Mouse (Mus musculus) embryonic facial prominence, embryonic 13.5 days (tissue): ENCODE measurements around the gene Acer3. TPM values are rescaled to one million over a fixed set of nuclear protein-coding genes. Genes with fewer than 3 reads are reported as not detected.

ENCODE experiments used
- ATAC-seq: fragments of 200-750 bp; cut with Nextera tagmentation; 2 replicates; pipeline ENCODE4 v1.8.0; 2017; ENCODE audit warnings: low read depth; ENCODE audit not compliant: insufficient number of reproducible peaks, insufficient read depth, low FRiP score, low TSS enrichment
- H3K27ac ChIP-seq: fragments of 300-500 bp; sonication (generic); 2 replicates; pipeline ENCODE4 v1.5.1; 2015; ENCODE audit warnings: moderate library complexity, mild to moderate bottlenecking, inconsistent platforms
- H3K27me3 ChIP-seq: fragments of 300-500 bp; sonication (generic); 2 replicates; pipeline ENCODE4 v1.6.1; 2015; ENCODE audit warnings: mild to moderate bottlenecking, inconsistent platforms
- H3K36me3 ChIP-seq: fragments of 300-500 bp; sonication (generic); 2 replicates; pipeline ENCODE4 v1.6.1; 2015; ENCODE audit warnings: mild to moderate bottlenecking, inconsistent platforms
- H3K4me1 ChIP-seq: fragments of 300-500 bp; sonication (generic); 2 replicates; pipeline ENCODE4 v1.6.1; 2015; ENCODE audit warnings: inconsistent platforms
- H3K4me2 ChIP-seq: fragments of 300-500 bp; sonication (generic); 2 replicates; pipeline ENCODE4 v1.6.1; 2015; ENCODE audit warnings: moderate library complexity, mild to moderate bottlenecking, inconsistent platforms
- H3K4me3 ChIP-seq: fragments of 300-500 bp; sonication (generic); 2 replicates; pipeline ENCODE4 v1.5.1; 2015; ENCODE audit warnings: mild to moderate bottlenecking, inconsistent platforms
- H3K9ac ChIP-seq: fragments of 300-500 bp; sonication (generic); 2 replicates; pipeline ENCODE4 v1.6.1; 2015; ENCODE audit warnings: mild to moderate bottlenecking, inconsistent platforms
- H3K9me3 ChIP-seq: fragments of 300-500 bp; sonication (generic); 2 replicates; pipeline ENCODE4 v1.6.1; 2016; ENCODE audit warnings: inconsistent platforms
- WGBS: fragments of 180-500 bp; shearing (Covaris S2); methylation state at CpG from one replicate; pipeline ENCODE4 v1.1.7; 2015; ENCODE audit warnings: mixed read lengths; 5-methylcytosine and 5-hydroxymethylcytosine counted together
- polyA plus RNA-seq: library from polyadenylated mRNA; unstranded; fragments of >200 nt; fragmentation: Nextera tagmentation; extraction: Ambion mirVana; gene quantifications from 2 replicates; pipeline ENCODE4 v1.2.1, GENCODE M21; 2015

Gene Acer3
- polyA plus RNA-seq, 1 experiment from 2014 or later: 31.8 TPM

DNA sequence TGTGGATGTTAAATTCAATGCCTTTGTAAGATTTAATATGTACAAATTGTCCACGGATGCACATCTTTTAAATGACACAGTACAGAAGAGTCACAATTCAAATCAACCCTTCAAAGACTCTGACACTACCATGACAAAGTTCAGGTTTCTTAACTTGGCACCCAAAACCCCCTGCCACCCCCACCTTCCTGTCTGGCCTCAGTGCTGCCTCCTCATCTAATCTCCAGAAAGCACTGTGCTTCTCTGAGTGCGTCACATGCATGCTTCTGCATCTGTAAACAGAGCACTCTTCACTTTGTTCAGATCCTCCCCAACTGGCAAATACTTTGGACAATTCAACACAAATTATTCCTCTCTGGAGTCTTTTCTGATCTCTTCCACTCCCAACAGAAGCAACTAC, 68.5 kb downstream of the Acer3 start:
- Histone ChIP-seq H3K4me3 (no peak overlapping the region), H3K36me3 (peaks cover 6% of the 10 kb centered on the region), H3K4me1 (no peaks in the 10 kb centered on the region), H3K9ac (no peak overlapping the region), H3K27me3 (no peaks in the 10 kb centered on the region), H3K27ac (no peak overlapping the region), H3K9me3 (no peaks in the 10 kb centered on the region), H3K4me2 (no peak overlapping the region)
- WGBS: 89% methylated on average over 2 of the region's 2 CpGs
- no peak for ATAC-seq

DNA sequence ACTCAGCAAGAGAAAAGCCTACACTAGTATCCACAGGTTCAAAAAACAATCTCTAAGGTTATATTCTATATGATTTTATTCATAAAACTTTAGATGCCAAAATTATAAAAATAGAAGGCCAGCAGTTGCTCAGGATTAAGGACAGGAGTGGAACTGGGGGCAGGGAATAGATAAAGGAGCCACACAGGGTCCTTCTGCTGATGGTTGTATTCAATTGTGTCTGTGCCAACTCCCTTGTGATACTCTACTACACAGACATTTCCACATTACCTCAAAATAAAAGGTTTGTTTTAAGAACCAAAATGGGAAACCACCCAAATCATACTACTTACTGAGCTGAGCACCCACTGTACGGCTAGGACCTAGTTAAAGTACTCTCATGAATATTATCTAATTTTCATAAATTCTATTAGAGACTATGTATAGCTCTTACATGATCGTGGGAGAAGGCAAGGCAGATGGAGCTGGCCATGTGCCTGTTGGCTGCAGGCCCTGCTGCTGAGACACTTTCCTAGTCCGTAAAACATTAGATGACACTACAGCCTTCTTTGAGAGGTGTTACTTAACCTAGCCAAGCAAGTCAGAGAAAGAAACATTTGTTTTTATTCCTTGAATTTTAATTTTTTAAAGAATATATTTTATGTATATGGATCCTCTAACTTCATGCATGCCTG, 84.2 kb downstream of the Acer3 start:
- H3K9ac ChIP-seq: no peak overlapping the region
- H3K27me3 ChIP-seq: no peaks in the 10 kb centered on the region
- no peaks in the 10 kb centered on the region for H3K4me1 ChIP-seq
- H3K36me3 ChIP-seq: no peaks in the 10 kb centered on the region
- H3K9me3 ChIP-seq: no peaks in the 10 kb centered on the region
- no peak overlapping the region for H3K27ac ChIP-seq
- H3K4me3 ChIP-seq: no peak overlapping the region
- no peak for ATAC-seq
- H3K4me2 ChIP-seq: no peak overlapping the region
- 88% methylated on average over 3 of the region's 3 CpGs for WGBS

- no peak overlapping the region for H3K27ac ChIP-seq
- no peaks in the 10 kb centered on the region for H3K4me1 ChIP-seq
- H3K27me3 ChIP-seq: no peaks in the 10 kb centered on the region
- H3K4me3 ChIP-seq: no peak overlapping the region
- no peak for ATAC-seq
- H3K9ac ChIP-seq: no peak overlapping the region
- H3K4me2 ChIP-seq: no peak overlapping the region
- H3K9me3 ChIP-seq: no peaks in the 10 kb centered on the region
- no peaks in the 10 kb centered on the region for H3K36me3 ChIP-seq
- WGBS: 91% methylated on average over 4 of the region's 4 CpGs
These were observed 97.2 kb downstream of the Acer3 start for GRCm38 (mm10) chr7:98223796-98224195.

DNA sequence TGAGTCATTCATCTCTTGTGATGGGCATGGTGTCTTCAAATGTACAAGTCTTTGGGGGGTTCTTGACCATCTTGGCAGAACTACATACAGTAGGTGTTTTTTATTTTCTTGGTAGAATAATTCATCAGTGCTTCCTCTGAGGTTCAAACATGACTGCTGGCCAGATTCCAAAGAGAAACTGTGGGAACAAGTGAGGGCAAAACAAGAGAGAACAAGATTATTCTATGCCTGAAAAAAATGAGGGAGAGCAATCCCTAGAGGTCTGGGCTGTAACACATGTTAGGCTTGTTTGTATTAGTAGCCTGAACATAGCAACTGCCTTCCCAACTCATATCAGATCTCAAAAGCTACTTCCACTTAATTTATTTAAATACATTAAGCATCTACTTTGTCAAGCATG, 104.3 kb downstream of the Acer3 start:
- Histone ChIP-seq H3K27me3 (no peaks in the 10 kb centered on the region), H3K36me3 (no peaks in the 10 kb centered on the region), H3K4me3 (no peak overlapping the region), H3K9ac (no peak overlapping the region), H3K4me2 (no peak overlapping the region), H3K4me1 (no peaks in the 10 kb centered on the region), H3K9me3 (no peaks in the 10 kb centered on the region), H3K27ac (no peak overlapping the region)
- ATAC-seq: no peak

- Histone ChIP-seq H3K4me3 (no peak overlapping the region), H3K9ac (no peak overlapping the region), H3K27me3 (no peaks in the 10 kb centered on the region), H3K27ac (no peak overlapping the region), H3K4me1 (no peaks in the 10 kb centered on the region), H3K4me2 (no peak overlapping the region), H3K9me3 (no peaks in the 10 kb centered on the region), H3K36me3 (no peaks in the 10 kb centered on the region)
- no peak for ATAC-seq
- WGBS: 79% methylated on average over 4 of the region's 4 CpGs
These were observed 118.1 kb downstream of the Acer3 start for GRCm38 (mm10) chr7:98202946-98203345.

DNA sequence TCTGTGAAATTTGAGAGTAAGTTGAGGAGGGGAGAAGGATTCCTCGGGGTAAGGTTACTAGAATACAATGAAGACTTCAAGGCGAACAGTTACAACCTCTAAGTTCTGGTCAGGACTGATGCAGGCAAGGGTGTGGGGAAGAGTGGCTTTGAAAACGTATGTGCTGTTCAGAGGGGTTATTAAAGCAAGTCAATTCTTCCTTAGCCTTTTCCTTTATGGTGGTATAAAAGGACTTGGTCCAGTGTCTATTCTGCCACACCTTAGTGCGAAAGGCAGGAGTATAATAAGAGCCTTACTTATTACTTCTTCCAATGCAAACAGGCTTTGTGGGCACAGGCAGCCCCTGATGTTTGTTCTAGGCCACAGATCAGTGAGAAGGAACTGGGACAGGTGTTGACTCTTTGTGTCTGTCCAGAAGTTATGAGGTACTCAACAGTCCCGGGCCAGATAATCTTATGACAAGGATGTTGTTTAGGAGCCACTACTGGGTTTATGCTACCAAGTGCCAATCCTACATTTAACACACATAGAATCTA, 119.4 kb downstream of the Acer3 start:
- WGBS: 70% methylated on average over 5 of the region's 5 CpGs

DNA sequence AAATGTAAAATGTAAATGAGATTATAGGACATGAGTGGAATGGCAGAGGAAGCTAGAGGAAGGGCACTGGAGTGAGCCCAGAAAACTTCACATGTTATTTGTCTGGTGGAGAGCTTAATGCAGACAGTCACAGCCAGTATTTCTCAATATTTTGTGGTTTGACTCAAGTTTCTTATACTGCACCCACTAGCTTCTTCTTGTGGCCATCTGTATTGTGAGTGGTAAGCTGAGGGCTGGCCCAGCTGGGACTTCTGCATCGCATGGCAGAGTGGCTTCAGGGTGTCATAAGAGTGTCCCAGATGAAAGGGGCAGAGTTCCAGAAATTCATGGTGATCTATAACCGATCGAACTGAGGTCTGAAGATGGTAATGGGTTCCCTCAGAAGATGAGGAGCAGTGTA, 120.6 kb downstream of the Acer3 start:
- H3K9me3 ChIP-seq: no peaks in the 10 kb centered on the region
- H3K27ac ChIP-seq: no peak overlapping the region
- no peak overlapping the region for H3K4me2 ChIP-seq
- H3K27me3 ChIP-seq: peaks cover 14% of the 10 kb centered on the region
- no peak overlapping the region for H3K9ac ChIP-seq
- H3K4me1 ChIP-seq: no peaks in the 10 kb centered on the region
- 85% methylated on average over 3 of the region's 3 CpGs for WGBS
- no peak for ATAC-seq
- no peaks in the 10 kb centered on the region for H3K36me3 ChIP-seq
- H3K4me3 ChIP-seq: no peak overlapping the region

More for the DNA sequence above, 119.4 kb downstream of the Acer3 start:
- H3K4me1 ChIP-seq: no peaks in the 10 kb centered on the region
- no peak overlapping the region for H3K4me2 ChIP-seq
- H3K27me3 ChIP-seq: peaks cover 3% of the 10 kb centered on the region
- no peak overlapping the region for H3K9ac ChIP-seq
- no peak for ATAC-seq
- H3K27ac ChIP-seq: no peak overlapping the region
- no peaks in the 10 kb centered on the region for H3K36me3 ChIP-seq
- H3K9me3 ChIP-seq: no peaks in the 10 kb centered on the region
- no peak overlapping the region for H3K4me3 ChIP-seq

DNA sequence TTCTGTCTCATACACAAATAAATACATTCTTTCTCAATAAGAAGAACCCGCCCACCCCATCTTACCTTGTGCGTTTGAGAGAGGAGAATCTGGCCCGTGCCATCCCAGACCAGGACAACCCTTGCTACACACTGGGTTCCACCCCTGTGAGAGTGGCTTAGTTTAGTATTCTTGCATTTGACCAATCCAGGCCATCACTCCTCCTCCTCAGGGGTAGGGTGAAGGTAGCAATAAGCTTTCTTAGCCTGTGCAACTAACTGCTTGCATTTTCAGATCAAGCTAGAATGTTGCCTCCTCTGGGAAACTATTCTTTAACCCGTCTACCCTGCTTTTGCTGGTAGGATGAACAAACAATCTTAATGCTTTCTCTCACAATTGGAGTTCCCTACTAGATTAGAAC, 121.6 kb downstream of the Acer3 start, which contains the start of gene B3gnt6:
B3gnt6 (minus strand) TSS at position 101 of the 400 bp plus-strand sequence.
- WGBS: 90% methylated on average over 4 of the region's 4 CpGs
- Histone ChIP-seq H3K4me1 (peaks cover 2% of the 10 kb centered on the region), H3K27me3 (peaks cover 24% of the 10 kb centered on the region), H3K9ac (no peak within 1 kb of the TSS), H3K4me3 (no peak within 1 kb of the TSS), H3K9me3 (no peaks in the 10 kb centered on the region), H3K4me2 (no peak within 1 kb of the TSS), H3K27ac (no peak within 1 kb of the TSS), H3K36me3 (no peaks in the 10 kb centered on the region)
- no peak for ATAC-seq

DNA sequence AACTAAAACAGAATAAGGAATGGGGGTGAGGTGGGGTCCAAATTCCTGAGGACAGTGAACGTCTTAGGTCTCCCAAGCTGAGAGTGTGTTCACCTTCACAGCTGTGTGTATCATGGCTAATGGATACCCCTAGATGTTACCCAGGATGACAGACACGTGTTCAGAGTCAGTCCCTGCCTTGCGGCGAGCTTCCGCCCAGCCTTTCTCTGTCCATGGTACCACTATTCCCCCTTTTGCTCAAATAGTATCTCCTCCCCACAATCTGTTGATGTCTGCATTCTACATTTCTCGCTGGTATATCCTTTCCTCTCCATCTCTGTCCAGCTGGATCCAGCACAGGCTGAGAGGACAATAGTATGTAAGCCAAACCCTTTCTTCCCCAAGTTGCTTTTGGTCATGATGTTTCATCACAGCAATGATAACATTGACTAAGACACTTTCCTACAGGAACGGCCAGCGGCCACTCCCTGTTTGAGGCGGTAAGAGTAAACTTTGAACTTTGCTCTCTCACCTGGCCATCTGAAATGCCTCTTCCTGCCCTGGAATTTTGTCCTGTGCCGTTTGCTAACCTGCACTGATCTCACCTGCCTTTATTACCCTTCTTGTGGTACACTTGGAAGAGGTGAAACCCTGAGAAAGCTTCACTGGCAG, 125.7 kb downstream of the Acer3 start:
- H3K27me3 ChIP-seq: peaks cover 58% of the 10 kb centered on the region
- H3K36me3 ChIP-seq: no peaks in the 10 kb centered on the region
- no peak overlapping the region for H3K4me3 ChIP-seq
- H3K9ac ChIP-seq: no peak overlapping the region
- H3K27ac ChIP-seq: no peak overlapping the region
- H3K4me2 ChIP-seq: no peak overlapping the region
- WGBS: 35% methylated on average over 10 of the region's 10 CpGs
- H3K4me1 ChIP-seq: peaks cover 13% of the 10 kb centered on the region
- no peaks in the 10 kb centered on the region for H3K9me3 ChIP-seq
- no peak for ATAC-seq

DNA sequence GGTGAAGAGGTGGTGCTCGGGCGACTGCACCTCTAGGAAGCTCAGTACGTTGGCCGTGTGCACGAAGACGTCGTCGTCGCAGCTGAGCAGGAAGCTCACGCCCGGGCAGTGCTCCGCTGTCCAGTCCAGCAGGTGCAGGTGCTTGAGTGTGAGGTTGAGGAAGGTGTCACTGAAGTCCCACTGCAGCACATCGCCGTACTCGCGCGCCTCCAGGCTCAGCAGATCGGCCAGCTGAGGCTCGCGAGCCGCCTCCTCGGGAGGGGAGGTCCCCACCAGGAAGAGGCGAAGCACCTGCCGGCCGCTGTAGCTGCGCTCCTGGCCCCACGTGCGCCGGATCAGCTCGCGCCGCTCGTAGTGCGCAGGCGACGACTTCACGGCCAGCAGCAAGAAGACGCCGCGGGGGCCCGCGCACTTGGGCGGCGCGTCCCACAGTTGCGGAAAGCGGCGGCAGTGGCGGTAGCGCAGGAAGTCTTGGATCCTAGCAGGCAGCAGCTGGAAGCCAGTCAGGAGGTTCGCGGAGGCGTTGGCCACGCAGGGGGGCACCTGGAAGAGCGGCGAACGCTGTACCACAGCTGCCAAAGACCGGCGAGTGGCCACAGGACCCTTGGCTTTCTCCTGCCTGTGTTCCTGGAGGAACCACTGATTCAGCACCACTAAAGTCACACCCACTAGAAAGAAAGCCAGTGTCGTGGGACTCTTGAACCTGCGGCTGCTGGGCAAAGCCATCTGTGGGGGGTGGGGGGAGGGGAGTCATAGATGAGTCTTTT, 126.8 kb downstream of the Acer3 start:
- Histone ChIP-seq H3K4me2 (peak overlapping the region; percentile 73), H3K36me3 (no peaks in the 10 kb centered on the region), H3K27me3 (peaks cover 58% of the 10 kb centered on the region), H3K9me3 (no peaks in the 10 kb centered on the region), H3K4me1 (peaks cover 13% of the 10 kb centered on the region), H3K4me3 (peak overlapping the region; percentile 43), H3K9ac (peak overlapping the region; percentile 36; the same call in 1 of the 2 replicates), H3K27ac (no peak overlapping the region)
- WGBS: 2% methylated on average over 61 of the region's 61 CpGs
- ATAC-seq: no peak

- Histone ChIP-seq H3K27me3 (peaks cover 58% of the 10 kb centered on the region), H3K4me2 (peak overlapping the region; percentile 73), H3K4me1 (peaks cover 13% of the 10 kb centered on the region), H3K27ac (no peak overlapping the region), H3K9ac (peak overlapping the region; percentile 36; the same call in 1 of the 2 replicates), H3K4me3 (peak overlapping the region; percentile 43), H3K9me3 (no peaks in the 10 kb centered on the region), H3K36me3 (no peaks in the 10 kb centered on the region)
- no peak for ATAC-seq
- 6% methylated on average over 36 of the region's 36 CpGs for WGBS
These were observed 127.4 kb downstream of the Acer3 start for GRCm38 (mm10) chr7:98193515-98194025.
